Mouse (Mus musculus): ENCODE data around the gene Polr1c. TPM values are rescaled to one million over a fixed set of nuclear protein-coding genes. Genes with fewer than 3 reads are reported as not detected.

The Polr1c gene
- polyA plus RNA-seq, 1 experiment from 2014 or later, result 56.1 TPM

DNA sequence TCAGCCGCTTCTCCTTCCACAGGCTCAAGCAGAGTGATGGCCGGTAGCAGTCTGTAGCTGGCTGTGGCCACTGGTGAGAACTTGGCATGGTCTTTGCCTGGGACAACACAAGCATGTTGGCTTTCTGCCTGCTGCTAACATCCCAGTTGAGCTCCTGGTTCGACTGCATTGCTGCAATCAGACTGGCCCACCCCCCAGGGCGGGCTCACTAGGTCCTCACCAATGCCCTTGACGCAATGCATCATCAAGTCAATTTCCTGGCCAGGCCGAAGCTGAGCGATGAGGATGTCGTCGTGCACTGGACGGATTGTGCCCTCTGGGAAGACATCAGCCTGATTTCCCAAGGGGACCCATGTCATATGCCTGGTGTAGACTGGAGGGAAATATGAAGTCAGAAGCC, 3.3 kb downstream of the Polr1c start:
- H3K27me3 ChIP-seq (ENCODE audit: control insufficient read depth, insufficient read depth, low read length), result 0 out of 2 replicates have a peak, but pooled peaks cover 5% of the 10 kb centered on the region
- H3K4me1 ChIP-seq (ENCODE audit: control insufficient read depth, insufficient read depth, low read length), result peaks cover 19% of the 10 kb centered on the region
- no peaks in the 10 kb centered on the region for H3K9me3 ChIP-seq (replicated peaks; ENCODE audit: control insufficient read depth, low read length)
- H3K27ac ChIP-seq (ENCODE audit: low read depth, low read length), result no peak overlapping the region
- no peak overlapping the region for H3K4me2 ChIP-seq
- peaks cover 38% of the 10 kb centered on the region for H3K36me3 ChIP-seq (ENCODE audit: control insufficient read depth, insufficient read depth, low read length)
- no peak overlapping the region for H3K4me3 ChIP-seq (ENCODE audit: low read depth, low read length)
- ATAC-seq (replicated peaks; ENCODE audit: insufficient number of reproducible peaks, low FRiP score, low TSS enrichment), result no peak
- H3K9ac ChIP-seq (ENCODE audit: low read depth, low read length), result no peak overlapping the region
- WGBS (ENCODE audit: insufficient replicate concordance), result 79% methylated on average over 10 of the region's 10 CpGs

DNA sequence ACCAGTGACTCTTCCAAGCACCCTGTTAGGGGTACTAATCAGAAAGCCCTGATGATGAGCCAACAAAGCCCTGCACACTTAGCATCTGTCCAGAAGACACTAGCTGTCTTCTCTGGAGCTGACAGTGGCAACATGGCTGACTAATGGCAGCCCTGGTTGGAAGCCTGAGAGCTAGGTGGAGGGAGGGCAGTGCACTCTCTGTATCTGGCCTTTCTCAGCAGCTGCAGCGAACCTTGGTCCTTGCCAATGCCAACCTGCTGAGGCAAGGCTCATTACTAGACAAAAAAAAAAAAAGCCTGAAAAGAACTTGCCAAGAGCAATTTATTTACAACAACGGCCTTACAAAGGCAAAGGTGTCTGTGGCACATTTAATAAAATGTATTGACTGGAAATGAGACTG, 4.2 kb downstream of the Polr1c start:
- no peak for ATAC-seq (replicated peaks; ENCODE audit: insufficient number of reproducible peaks, low FRiP score, low TSS enrichment)
- 83% methylated on average over 2 of the region's 2 CpGs for WGBS (ENCODE audit: insufficient replicate concordance)
- 0 out of 2 replicates have a peak, but pooled peaks cover 5% of the 10 kb centered on the region for H3K27me3 ChIP-seq (ENCODE audit: control insufficient read depth, insufficient read depth, low read length)
- no peak overlapping the region for H3K4me2 ChIP-seq
- no peak overlapping the region for H3K27ac ChIP-seq (ENCODE audit: low read depth, low read length)
- H3K9me3 ChIP-seq (replicated peaks; ENCODE audit: control insufficient read depth, low read length), result no peaks in the 10 kb centered on the region
- H3K9ac ChIP-seq (ENCODE audit: low read depth, low read length), result no peak overlapping the region
- H3K4me1 ChIP-seq (ENCODE audit: control insufficient read depth, insufficient read depth, low read length), result peaks cover 21% of the 10 kb centered on the region
- peaks cover 38% of the 10 kb centered on the region for H3K36me3 ChIP-seq (ENCODE audit: control insufficient read depth, insufficient read depth, low read length)
- no peak overlapping the region for H3K4me3 ChIP-seq (ENCODE audit: low read depth, low read length)

DNA sequence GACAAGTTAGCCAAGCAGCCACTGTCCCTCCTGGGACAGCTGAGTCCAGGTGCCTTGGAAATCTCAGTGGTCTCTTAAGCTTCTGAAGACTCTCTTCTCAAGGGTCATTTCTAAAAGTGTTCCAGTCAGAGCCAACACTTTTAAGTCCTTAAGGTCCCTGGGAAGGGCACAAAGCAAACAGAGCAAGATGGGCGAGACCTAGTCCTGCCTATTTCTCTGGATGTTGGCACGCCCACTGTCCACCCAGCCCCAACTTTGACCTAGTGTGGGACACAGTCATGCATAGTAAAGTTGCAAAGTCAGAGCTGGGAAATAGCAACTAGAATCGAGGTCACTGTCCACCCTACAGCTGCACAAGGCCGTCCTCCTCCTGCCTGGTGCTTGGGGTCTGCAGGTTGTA, 4.9 kb downstream of the Polr1c start:
- Histone ChIP-seq H3K4me2 (no peak overlapping the region), H3K36me3 (ENCODE audit: control insufficient read depth, insufficient read depth, low read length) (peaks cover 38% of the 10 kb centered on the region), H3K4me1 (ENCODE audit: control insufficient read depth, insufficient read depth, low read length) (peaks cover 19% of the 10 kb centered on the region), H3K9ac (ENCODE audit: low read depth, low read length) (no peak overlapping the region), H3K4me3 (ENCODE audit: low read depth, low read length) (no peak overlapping the region), H3K27ac (ENCODE audit: low read depth, low read length) (no peak overlapping the region), H3K9me3 (replicated peaks; ENCODE audit: control insufficient read depth, low read length) (no peaks in the 10 kb centered on the region), H3K27me3 (ENCODE audit: control insufficient read depth, insufficient read depth, low read length) (0 out of 2 replicates have a peak, but pooled peaks cover 5% of the 10 kb centered on the region)
- 84% methylated on average over 4 of the region's 4 CpGs for WGBS (ENCODE audit: insufficient replicate concordance)
- no peak for ATAC-seq (replicated peaks; ENCODE audit: insufficient number of reproducible peaks, low FRiP score, low TSS enrichment)

DNA sequence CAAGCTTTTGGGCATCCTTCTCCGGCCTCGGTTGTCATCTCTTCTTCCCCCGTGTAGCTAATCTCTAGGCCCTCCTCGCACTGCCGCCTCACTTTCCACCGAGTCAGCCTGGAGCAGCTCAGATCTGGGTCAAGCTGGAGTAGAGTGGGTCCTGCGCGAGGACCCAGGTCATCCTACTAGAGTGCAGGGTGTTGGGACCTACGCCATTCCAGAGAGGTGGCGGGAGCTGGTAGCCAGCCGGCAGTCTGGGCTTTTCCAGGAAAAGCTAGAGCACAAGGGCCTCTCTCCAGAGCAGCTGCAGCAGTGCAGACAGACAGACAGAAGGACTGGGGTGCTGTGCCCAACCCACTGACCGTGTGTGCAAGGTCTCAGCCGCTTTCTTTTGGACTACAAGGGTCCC, 5.6 kb downstream of the Polr1c start:
- no peak overlapping the region for H3K4me2 ChIP-seq
- 89% methylated on average over 13 of the region's 13 CpGs for WGBS (ENCODE audit: insufficient replicate concordance)
- H3K36me3 ChIP-seq (ENCODE audit: control insufficient read depth, insufficient read depth, low read length), result peaks cover 38% of the 10 kb centered on the region
- H3K27ac ChIP-seq (ENCODE audit: low read depth, low read length), result no peak overlapping the region
- peaks cover 22% of the 10 kb centered on the region for H3K4me1 ChIP-seq (ENCODE audit: control insufficient read depth, insufficient read depth, low read length)
- H3K9me3 ChIP-seq (replicated peaks; ENCODE audit: control insufficient read depth, low read length), result no peaks in the 10 kb centered on the region
- no peak overlapping the region; the same call in 1 of the 2 replicates for H3K4me3 ChIP-seq (ENCODE audit: low read depth, low read length)
- 0 out of 2 replicates have a peak, but pooled peaks cover 5% of the 10 kb centered on the region for H3K27me3 ChIP-seq (ENCODE audit: control insufficient read depth, insufficient read depth, low read length)
- H3K9ac ChIP-seq (ENCODE audit: low read depth, low read length), result no peak overlapping the region
- no peak for ATAC-seq (replicated peaks; ENCODE audit: insufficient number of reproducible peaks, low FRiP score, low TSS enrichment)

DNA sequence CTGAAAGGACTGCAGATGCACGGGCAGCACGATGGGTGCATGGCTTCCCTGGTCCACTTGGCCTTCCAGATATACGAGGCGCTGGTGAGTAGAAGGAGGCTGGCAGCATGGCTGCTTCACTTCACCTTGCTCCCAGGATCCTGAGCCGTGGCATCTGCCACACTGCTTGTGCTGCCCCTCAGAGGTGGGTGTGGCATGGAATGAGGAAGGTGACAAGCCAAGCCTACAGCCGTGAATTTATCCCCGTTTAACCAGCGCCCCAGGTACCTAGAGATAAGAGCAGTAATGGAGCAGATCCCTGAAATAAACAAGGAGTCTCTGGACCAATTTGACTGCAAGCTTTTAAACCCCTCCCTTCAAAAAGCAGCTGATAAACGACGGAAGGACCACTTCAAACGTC, 6.4 kb downstream of the Polr1c start:
- H3K9ac ChIP-seq (ENCODE audit: low read depth, low read length), result no peak overlapping the region
- no peak overlapping the region for H3K4me3 ChIP-seq (ENCODE audit: low read depth, low read length)
- no peak overlapping the region for H3K27ac ChIP-seq (ENCODE audit: low read depth, low read length)
- ATAC-seq (replicated peaks; ENCODE audit: insufficient number of reproducible peaks, low FRiP score, low TSS enrichment), result no peak
- 65% methylated on average over 11 of the region's 11 CpGs for WGBS (ENCODE audit: insufficient replicate concordance)
- H3K9me3 ChIP-seq (replicated peaks; ENCODE audit: control insufficient read depth, low read length), result no peaks in the 10 kb centered on the region
- peaks cover 9% of the 10 kb centered on the region; the same call in 1 of the 2 replicates for H3K27me3 ChIP-seq (ENCODE audit: control insufficient read depth, insufficient read depth, low read length)
- peaks cover 15% of the 10 kb centered on the region; the same call in 1 of the 2 replicates for H3K4me1 ChIP-seq (ENCODE audit: control insufficient read depth, insufficient read depth, low read length)
- peaks cover 44% of the 10 kb centered on the region for H3K36me3 ChIP-seq (ENCODE audit: control insufficient read depth, insufficient read depth, low read length)
- no peak overlapping the region for H3K4me2 ChIP-seq

DNA sequence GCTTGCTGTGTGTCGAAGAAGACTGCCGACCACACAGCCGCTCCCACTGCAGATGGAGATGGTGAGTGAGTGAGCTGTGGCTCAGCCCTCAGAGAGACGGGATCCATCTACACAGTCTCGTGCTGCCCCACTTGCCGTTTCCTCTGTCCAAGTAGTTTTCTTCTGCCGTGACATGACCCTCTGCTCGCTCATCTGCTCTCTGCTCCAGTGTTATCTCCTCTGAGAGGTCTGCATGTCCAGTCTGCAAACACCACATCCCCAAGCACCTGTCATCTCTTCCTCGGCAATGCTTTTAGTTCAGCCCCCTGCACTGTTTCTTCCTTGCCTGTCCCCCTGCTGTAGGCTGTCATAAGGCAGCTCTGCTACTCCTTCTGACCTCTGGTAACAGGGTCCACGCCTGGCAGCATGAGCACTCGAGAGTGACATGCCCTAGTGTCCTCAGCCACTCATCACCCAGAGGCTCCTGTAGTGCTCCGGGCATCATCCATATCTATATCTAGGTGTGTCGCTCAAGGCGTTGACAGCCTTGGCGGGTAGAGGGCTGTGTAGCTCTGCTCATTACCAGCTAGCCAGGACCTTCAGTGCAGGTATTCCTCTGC, 8.2 kb downstream of the Polr1c start:
- no peak overlapping the region for H3K4me3 ChIP-seq (ENCODE audit: low read depth, low read length)
- H3K27ac ChIP-seq (ENCODE audit: low read depth, low read length), result no peak overlapping the region
- peaks cover 14% of the 10 kb centered on the region; the same call in 1 of the 2 replicates for H3K4me1 ChIP-seq (ENCODE audit: control insufficient read depth, insufficient read depth, low read length)
- no peak overlapping the region for H3K9ac ChIP-seq (ENCODE audit: low read depth, low read length)
- H3K27me3 ChIP-seq (ENCODE audit: control insufficient read depth, insufficient read depth, low read length), result peaks cover 9% of the 10 kb centered on the region
- peak overlapping the region; percentile 1; the same call in 1 of the 2 replicates for H3K4me2 ChIP-seq
- no peaks in the 10 kb centered on the region for H3K9me3 ChIP-seq (replicated peaks; ENCODE audit: control insufficient read depth, low read length)
- WGBS (ENCODE audit: insufficient replicate concordance), result 49% methylated on average over 15 of the region's 15 CpGs
- H3K36me3 ChIP-seq (ENCODE audit: control insufficient read depth, insufficient read depth, low read length), result peaks cover 39% of the 10 kb centered on the region
- ATAC-seq (replicated peaks; ENCODE audit: insufficient number of reproducible peaks, low FRiP score, low TSS enrichment), result peak; percentile 79

DNA sequence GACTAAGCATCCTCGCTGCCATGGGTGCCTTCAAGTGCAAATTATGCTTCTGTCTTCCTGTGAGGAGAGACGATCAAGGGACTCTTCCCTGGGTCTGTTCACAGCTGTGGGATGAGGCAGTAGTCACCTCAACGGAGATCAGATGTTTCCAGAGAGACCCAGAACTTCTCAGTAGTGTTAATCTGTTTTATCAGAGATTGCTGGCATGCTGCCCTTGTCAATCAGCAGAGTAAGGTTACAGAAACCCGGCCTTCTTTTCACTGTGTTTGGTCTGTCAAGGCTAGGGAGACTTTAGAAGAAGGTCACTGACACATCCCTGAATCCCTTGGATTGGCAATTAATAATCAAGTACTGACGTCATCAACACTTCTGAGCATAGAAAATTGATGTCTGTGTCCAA, 10.4 kb downstream of the Polr1c start:
- Histone ChIP-seq H3K4me2 (no peak overlapping the region), H3K36me3 (ENCODE audit: control insufficient read depth, insufficient read depth, low read length) (peaks cover 35% of the 10 kb centered on the region), H3K9ac (ENCODE audit: low read depth, low read length) (no peak overlapping the region), H3K27ac (ENCODE audit: low read depth, low read length) (no peak overlapping the region), H3K27me3 (ENCODE audit: control insufficient read depth, insufficient read depth, low read length) (peaks cover 9% of the 10 kb centered on the region), H3K4me1 (ENCODE audit: control insufficient read depth, insufficient read depth, low read length) (peaks cover 14% of the 10 kb centered on the region; the same call in 1 of the 2 replicates), H3K4me3 (ENCODE audit: low read depth, low read length) (no peak overlapping the region), H3K9me3 (replicated peaks; ENCODE audit: control insufficient read depth, low read length) (no peaks in the 10 kb centered on the region)
- ATAC-seq (replicated peaks; ENCODE audit: insufficient number of reproducible peaks, low FRiP score, low TSS enrichment), result no peak
- 65% methylated on average over 5 of the region's 5 CpGs for WGBS (ENCODE audit: insufficient replicate concordance)

DNA sequence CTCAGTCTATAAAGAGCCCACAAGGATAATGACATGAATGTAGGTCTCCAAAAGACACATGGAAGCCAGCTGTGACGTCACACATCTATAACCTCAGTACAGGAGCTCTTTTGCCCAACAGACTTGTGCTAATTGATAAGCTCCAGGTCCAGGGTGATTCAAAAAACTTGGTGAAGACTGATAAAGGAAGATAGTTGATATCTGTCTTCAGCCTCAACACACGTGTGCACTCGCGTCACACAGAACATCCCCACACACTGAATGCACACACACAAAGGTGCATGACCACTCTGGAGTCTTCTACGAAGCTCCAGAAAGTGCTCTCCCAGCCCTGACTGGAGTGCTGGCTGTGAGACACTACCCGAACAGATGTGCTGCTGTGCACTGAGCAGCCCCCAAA, 10.8 kb downstream of the Polr1c start:
- H3K36me3 ChIP-seq (ENCODE audit: control insufficient read depth, insufficient read depth, low read length), result peaks cover 31% of the 10 kb centered on the region
- 79% methylated on average over 6 of the region's 6 CpGs for WGBS (ENCODE audit: insufficient replicate concordance)

DNA sequence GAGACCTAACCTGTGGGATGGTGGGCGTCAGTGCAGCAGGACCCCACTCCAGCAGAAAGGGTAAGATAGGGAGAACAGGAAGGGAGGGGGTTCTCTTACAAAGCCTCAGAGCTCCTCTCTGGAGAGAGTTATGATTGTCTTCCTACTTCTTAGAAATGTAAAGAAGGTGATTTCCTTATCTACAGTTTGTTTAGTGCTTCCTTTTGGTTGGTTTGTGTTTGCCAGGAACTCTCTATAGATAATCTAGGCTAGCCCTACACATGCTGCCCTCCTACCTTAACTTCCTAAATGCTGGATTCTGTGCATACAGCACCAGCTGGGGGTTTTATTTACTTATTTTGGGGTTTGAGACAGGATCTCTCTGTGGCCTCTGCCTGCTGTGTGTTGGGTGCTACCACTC, 11.8 kb downstream of the Polr1c start:
- Histone ChIP-seq H3K9me3 (replicated peaks; ENCODE audit: control insufficient read depth, low read length) (no peaks in the 10 kb centered on the region), H3K9ac (ENCODE audit: low read depth, low read length) (no peak overlapping the region), H3K36me3 (ENCODE audit: control insufficient read depth, insufficient read depth, low read length) (peaks cover 33% of the 10 kb centered on the region), H3K4me1 (ENCODE audit: control insufficient read depth, insufficient read depth, low read length) (peaks cover 14% of the 10 kb centered on the region; the same call in 1 of the 2 replicates), H3K27me3 (ENCODE audit: control insufficient read depth, insufficient read depth, low read length) (peaks cover 5% of the 10 kb centered on the region), H3K27ac (ENCODE audit: low read depth, low read length) (no peak overlapping the region), H3K4me3 (ENCODE audit: low read depth, low read length) (no peak overlapping the region), H3K4me2 (no peak overlapping the region)
- WGBS (ENCODE audit: insufficient replicate concordance), result 47% methylated on average over 1 of the region's 1 CpGs
- no peak for ATAC-seq (replicated peaks; ENCODE audit: insufficient number of reproducible peaks, low FRiP score, low TSS enrichment)

More for the DNA sequence above, 10.8 kb downstream of the Polr1c start:
- H3K9me3 ChIP-seq (replicated peaks; ENCODE audit: control insufficient read depth, low read length), result no peaks in the 10 kb centered on the region
- H3K4me1 ChIP-seq (ENCODE audit: control insufficient read depth, insufficient read depth, low read length), result peaks cover 14% of the 10 kb centered on the region; the same call in 1 of the 2 replicates
- H3K27me3 ChIP-seq (ENCODE audit: control insufficient read depth, insufficient read depth, low read length), result peaks cover 6% of the 10 kb centered on the region
- H3K4me2 ChIP-seq, result no peak overlapping the region
- H3K27ac ChIP-seq (ENCODE audit: low read depth, low read length), result no peak overlapping the region
- no peak overlapping the region for H3K9ac ChIP-seq (ENCODE audit: low read depth, low read length)
- ATAC-seq (replicated peaks; ENCODE audit: insufficient number of reproducible peaks, low FRiP score, low TSS enrichment), result no peak
- no peak overlapping the region for H3K4me3 ChIP-seq (ENCODE audit: low read depth, low read length)
